Mouse (Mus musculus) bone marrow, adult 2 months (tissue): ENCODE results near the gene Gid4.

Source experiments
- CTCF ChIP-seq: fragments of 200-500 bp; IDR thresholded peaks from 2 replicates; pipeline ENCODE4 v1.5.1; 2011; ENCODE audit warnings: low read length, control low read depth; ENCODE audit not compliant: control insufficient read depth, insufficient read depth
- POLR2A ChIP-seq: fragments of 200-500 bp; IDR thresholded peaks from 2 replicates; pipeline ENCODE4 v1.6.1; 2011; ENCODE audit warnings: low read depth, mild to moderate bottlenecking, control low read depth, low read length, borderline replicate concordance; ENCODE audit not compliant: control insufficient read depth

DNA sequence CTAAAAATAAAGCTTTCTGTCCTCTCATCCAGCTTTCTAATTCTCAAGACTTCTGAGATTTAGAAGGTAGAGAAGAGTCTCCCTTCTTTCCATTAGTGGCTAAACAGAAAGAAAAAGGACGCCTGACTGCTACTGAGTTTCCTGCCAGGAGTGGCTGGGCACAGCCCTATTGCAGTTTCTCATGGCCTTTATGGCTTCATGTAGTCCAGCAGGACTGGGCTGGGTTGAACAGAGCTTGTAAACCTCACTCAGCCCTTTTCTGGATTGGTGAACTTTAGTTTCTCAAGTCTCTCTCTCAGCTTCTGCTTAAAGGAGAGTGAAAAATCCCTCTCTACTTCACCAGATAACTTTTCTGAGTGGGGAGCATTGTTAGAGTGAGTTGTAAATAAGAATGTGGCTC, 9.5 kb downstream of the Gid4 start:
- TF ChIP-seq POLR2A (no peak), CTCF (no peak)
